Mouse (Mus musculus): ENCODE results near the gene Sgip1. TPM values are rescaled to one million over a fixed set of nuclear protein-coding genes. Genes with fewer than 3 reads are reported as not detected.

Gene Sgip1
- 1 to 10 TPM in 1 of 2 experiments, under 1 TPM in 1; 0.67 to 1.5 TPM for total RNA-seq (2021)
- long read RNA-seq, experiment 1, result 0 reads
- long read RNA-seq, experiment 2, result 0 reads

DNA sequence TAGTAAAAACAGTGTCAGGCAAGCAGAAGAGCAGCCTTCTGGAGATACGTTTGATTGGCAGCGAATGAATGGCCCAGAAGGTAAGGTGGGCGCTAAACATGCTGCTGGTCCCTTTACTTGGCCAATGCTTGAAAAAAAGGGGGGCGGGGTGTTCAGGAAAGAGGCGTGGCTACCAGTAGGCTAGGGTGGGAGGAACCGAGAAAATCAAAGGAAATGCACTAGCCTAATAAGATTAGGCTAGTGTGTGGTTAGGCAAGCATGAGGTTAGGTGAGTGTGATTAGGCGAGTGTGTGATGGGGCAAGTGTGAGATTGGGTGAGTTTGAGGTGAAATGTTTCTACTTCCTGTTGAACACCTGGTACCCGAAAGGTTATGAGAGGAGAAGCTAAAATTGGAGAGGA is at the start of gene Sgip1:
Sgip1 (plus strand) TSS at position 11 of the 400 bp plus-strand sequence.
- no peak for DNase-seq

- no peak for DNase-seq
These were observed 49.7 kb upstream of the Sgip1 start for GRCm38 (mm10) chr4:102691402-102691801.

- DNase-seq, result no peak
These were observed 43.1 kb upstream of the Sgip1 start for GRCm38 (mm10) chr4:102697966-102698365.

- no peak for DNase-seq
These were observed 29.4 kb upstream of the Sgip1 start for GRCm38 (mm10) chr4:102711731-102712130.

DNA sequence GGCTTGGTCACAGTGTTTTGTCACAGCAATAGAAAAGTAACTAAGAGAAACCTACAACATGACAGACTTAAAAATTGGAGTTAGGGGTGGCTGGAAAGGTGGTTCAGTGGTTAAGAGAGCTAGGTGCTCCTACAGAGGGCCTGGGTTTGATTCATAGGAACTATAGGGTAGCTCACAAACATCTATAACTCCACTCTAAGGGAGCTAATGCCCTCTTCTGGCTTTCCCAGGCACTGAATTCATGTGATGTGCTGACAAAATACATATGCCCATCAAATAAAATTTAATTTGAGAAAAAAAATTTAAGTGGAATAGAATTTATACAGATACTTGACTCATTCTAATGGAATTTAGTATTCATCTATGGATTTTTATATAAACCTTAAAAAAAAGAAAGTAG is 25.6 kb upstream of the Sgip1 start:
- DNase-seq, result no peak

DNA sequence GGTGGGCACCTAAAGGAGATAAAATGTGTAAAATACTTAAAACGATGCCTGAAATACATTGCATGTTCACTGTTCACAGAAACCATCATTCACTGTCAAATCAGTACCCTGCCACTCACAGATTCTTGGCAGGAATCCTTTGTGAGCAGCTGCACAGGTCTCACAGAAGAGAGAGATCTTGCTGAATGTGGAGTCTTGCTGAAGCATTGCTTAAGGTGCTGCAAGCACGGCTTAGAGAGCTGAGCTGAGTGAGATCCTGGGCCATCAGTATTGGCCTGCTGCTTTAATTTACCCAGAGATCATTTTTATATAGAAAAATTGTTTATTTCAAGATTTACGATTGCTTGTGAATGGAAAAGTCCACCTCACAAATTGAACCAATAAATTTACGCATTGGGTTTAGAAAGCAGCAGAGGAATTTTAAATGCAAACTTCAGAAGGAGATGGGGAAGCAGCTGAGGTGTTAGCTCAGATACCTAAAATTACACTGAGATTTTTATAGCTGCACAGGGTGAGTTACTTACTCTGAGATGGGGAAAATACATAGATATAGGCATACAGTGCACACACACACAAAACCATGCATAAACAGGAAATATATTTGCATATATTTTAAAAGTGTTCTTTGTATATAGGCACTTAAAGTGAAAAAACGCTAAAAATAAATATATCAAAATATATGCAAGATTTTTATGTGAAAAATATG is 23.8 kb upstream of the Sgip1 start:
- no peak for DNase-seq

- no peak for DNase-seq
These were observed 21.6 kb upstream of the Sgip1 start for GRCm38 (mm10) chr4:102719535-102719934.

GRCm38 (mm10) chr4:102719951-102720350 is 21.1 kb upstream of the Sgip1 start:
- DNase-seq, result no peak

GRCm38 (mm10) chr4:102724442-102724841 is 16.7 kb upstream of the Sgip1 start:
- no peak for DNase-seq

GRCm38 (mm10) chr4:102730976-102731375 is 10.1 kb upstream of the Sgip1 start:
- no peak for DNase-seq

DNA sequence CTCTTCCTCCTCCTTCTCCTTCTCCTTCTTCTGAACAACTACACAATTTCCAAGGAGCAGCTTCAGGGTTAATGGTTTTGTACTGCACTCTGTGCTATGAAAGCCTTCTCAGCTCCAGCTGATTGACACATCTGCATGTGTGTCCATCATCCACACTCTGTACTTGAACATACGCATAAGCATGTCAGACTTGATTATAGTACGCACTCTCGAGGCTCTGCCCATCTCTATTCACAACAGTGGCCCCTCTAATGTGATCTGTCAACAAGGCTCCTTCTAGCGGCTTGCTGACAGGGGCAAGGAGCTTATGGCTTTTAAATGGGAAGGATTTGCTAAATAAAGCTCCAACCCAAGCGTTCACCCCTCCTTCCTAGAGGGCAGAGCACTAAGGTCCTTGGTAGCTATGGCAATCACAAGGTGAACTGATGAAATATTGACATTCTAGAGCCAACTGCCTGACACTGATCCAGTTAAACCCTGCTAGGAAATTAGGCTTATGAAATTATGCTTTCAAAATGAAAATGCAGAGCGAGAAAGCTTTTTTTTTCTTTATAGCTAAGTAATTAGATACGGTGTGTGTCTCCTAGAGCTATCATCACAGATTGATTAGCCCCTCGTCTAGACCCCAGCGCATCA is 7.0 kb upstream of the Sgip1 start:
- no peak for DNase-seq

DNA sequence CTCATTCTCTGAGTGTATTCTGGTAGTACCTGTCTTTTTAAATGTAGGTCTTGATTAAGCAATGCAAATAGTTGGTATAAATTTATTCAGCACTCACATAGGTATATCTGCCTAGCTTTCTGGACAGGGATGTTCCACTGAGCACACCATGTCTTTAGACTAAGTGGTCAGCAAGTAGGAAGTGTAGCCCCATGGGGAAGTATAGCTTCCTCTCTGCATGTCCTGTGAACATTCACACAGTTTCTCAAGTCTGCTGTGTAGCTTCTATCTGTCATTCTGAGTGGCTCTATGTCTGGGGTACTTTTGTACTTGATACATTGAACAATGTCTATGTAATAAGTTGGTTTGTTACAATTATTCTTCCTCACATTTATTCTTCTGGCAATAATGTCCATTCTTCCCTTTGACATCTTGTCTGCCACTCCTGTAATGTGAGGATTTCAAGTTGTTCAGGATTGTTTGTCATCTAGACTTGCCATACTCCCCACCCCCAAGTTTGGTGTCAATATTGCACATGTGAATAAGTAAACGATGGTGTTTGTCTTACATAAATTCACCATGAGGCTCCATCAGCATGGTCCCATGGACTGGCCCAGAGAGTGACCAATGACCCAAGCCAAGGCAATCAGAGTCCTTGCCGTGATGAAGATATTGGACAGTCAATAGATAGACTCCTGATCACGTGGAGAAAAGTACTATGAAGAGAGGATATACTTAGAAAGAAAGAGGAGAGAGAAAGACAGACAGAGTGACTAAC is 12.4 kb downstream of the Sgip1 start:
- DNase-seq, result no peak

- peak; percentile 18 for DNase-seq
These were observed 18.2 kb downstream of the Sgip1 start for GRCm38 (mm10) chr4:102759095-102759890.

DNA sequence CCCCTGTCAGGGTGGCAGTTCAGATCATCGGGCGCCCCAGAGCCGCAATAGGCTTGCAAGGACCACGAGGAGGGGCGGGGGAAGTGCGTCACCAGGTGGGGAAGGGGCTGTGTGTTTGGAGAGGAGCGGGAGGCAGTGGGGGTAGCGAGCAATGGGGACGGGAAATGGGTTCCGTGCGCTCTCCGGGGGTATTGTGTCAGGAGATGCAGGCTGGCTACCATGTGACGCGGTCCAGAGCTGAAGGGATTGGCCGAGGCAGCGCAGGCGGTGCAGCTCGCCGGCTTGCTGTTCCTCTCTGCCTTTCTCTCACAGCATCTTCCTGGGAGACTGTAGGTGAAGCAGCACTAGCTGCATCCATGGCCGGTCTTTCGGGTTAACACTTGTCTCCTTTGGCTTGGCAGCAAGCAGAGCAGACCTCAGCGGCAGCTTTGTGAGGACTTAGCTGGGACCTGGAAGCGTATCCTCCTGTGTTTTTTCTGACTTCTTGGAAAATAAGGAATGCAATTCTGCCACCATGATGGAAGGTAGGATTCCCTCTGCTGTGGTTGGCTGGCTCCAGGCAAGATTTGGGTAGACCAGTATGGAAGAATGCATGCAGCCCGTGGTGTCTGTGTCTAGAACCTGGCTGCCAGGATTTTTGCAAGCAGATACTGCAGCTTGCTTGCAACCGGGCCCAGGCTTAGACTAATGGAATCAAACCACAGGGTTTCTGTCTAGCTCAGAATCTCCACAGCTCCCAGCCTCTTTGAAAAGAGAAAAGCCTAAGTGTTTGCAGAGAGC is 19.1 kb downstream of the Sgip1 start:
- peak; percentile 37 for DNase-seq

DNA sequence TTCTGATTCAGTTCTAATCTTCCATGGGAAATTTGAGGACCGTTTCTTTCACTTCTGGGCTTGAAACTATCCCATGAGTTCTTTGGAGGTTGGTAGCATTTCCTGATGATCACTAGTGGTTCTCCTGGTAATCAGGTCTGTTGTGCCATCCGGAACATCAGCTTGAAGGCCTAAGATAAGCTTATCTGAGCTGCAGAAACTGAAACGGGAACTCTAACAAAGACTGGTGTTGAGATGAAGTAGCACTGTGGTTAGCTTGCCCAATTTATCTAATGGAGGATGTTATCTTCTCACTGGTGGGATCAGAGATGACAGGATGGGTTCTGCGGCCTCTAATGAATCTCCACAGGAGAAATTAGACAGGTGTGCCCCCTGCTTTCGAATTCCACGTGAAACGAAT is 21.0 kb downstream of the Sgip1 start:
- DNase-seq, result no peak

DNA sequence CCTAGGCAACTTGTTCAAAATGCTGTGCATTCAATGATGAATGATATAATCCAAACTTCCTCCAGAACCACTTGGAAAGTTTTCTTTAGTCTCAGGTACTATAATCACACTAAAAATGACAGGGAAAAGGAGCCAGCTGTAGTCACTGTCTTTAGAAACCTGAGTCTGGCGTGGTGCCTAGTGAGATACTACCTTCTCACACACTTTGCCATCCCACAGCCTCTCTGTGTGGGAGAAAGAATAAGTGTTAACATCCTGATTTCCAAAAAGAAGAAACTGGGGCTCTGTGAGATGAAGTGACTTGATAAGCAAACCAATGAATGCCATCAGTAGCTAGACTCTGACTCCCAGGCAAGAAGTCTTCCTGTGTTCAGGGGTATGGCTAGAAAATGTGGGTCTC is 28.0 kb downstream of the Sgip1 start:
- DNase-seq, result no peak

DNA sequence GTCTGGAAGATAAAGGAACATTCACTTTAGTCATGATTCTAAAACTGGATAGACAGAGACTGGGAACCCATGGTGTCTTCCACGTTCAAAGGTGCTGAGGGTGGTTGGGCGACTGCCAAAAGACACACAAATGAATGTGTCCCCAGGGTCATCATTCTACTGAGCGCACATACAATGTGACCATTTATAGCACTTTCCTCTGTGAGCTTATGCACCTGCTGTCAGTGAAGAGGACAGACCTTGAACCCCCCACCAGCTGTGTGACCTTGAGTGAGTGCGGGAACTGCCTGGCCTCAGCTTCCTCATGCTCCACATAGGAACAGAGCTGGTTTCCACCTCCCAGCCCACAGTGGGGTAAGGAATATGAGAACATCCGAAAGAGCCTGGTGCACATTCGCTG is 28.8 kb downstream of the Sgip1 start:
- no peak for DNase-seq

GRCm38 (mm10) chr4:102771598-102772357 is 30.7 kb downstream of the Sgip1 start:
- no peak for DNase-seq

DNA sequence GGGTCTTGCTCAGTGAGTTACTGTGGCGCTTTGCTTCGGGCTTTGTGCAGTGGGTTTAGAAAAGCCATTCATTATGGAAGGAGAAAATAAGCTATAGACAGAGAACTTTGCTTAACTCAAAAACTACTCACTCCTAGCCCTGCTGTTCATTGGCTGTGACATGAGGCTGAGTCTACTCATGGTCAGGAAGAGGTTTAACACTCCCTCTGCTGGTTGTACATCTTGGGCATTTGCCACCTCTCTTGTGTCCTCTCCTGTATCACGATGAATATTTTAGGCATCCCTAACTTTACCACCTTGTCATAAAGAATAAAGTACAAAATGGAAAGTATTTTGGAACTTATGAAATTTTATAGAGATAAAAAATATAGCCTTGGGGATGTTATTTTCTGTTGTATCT is 32.1 kb downstream of the Sgip1 start:
- DNase-seq, result no peak

GRCm38 (mm10) chr4:102773841-102774240 is 32.7 kb downstream of the Sgip1 start:
- DNase-seq, result no peak

DNA sequence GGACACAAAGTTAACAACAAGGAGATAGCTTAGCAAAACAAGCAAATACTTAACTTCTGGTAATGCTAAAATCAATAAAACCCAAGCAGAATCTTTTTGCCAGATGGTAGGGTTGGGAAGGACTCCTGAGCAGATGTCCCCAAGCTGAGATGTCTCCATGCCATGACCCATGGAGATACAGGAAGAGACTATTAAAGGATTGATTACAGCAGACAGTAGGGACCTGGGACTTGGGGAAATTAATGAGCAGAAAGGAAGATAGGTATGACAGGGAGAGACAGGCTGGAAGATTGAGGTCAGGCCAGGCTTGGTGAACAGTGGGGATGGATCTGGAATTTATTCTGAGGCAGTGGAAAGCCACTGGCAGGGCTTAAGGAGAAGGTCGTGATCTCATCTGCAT is 33.5 kb downstream of the Sgip1 start:
- DNase-seq, result no peak

Measured in gastrocnemius, postnatal 25 days (tissue).